Mouse (Mus musculus) stomach, postnatal 0 days (tissue): ENCODE measurements around the gene Dnaaf5. TPM values are rescaled to one million over a fixed set of nuclear protein-coding genes. Genes with fewer than 3 reads are reported as not detected.

ENCODE experiments used
- ATAC-seq: fragments of 200-750 bp; cut with Nextera tagmentation; 2 replicates; pipeline ENCODE4 v1.8.0; 2017; ENCODE audit not compliant: low FRiP score, low TSS enrichment
- DNase-seq: peaks from one replicate; pipeline ENCODE4 v3.0.0-alpha.2; 2016; ENCODE audit warnings: low spot score
- H3K27ac ChIP-seq: fragments of 300-500 bp; sonication (generic); replicated peaks from 2 replicates; pipeline ENCODE4 v1.5.1; 2014; ENCODE audit warnings: mild to moderate bottlenecking, control low read depth
- H3K27me3 ChIP-seq: fragments of 300-500 bp; sonication (generic); 2 replicates; pipeline ENCODE4 v1.6.1; 2014; ENCODE audit warnings: low read length; ENCODE audit not compliant: control insufficient read depth, insufficient read depth
- H3K36me3 ChIP-seq: fragments of 300-500 bp; sonication (generic); 2 replicates; pipeline ENCODE4 v1.6.1; 2014; ENCODE audit warnings: low read length, mixed read lengths; ENCODE audit not compliant: control insufficient read depth, insufficient read depth
- H3K4me1 ChIP-seq: fragments of 300-500 bp; sonication (generic); replicated peaks from 2 replicates; pipeline ENCODE4 v1.6.1; 2014; ENCODE audit warnings: antibody characterized with exemption; ENCODE audit not compliant: control insufficient read depth, insufficient read depth
- H3K4me2 ChIP-seq: fragments of 300-500 bp; sonication (generic); replicated peaks from 2 replicates; pipeline ENCODE4 v1.6.1; 2014; ENCODE audit warnings: low read depth, mild to moderate bottlenecking, control low read depth, moderate library complexity
- H3K4me3 ChIP-seq: fragments of 300-500 bp; sonication (generic); 2 replicates; pipeline ENCODE4 v1.5.1; 2014; ENCODE audit warnings: low read depth, low read length, control low read depth
- H3K9ac ChIP-seq: fragments of 300-500 bp; sonication (generic); 2 replicates; pipeline ENCODE4 v1.6.1; 2014; ENCODE audit warnings: mild to moderate bottlenecking, low read length, control low read depth, mixed read lengths
- H3K9me3 ChIP-seq: fragments of 300-500 bp; sonication (generic); 2 replicates; pipeline ENCODE4 v1.6.1; 2016; ENCODE audit warnings: low read length; ENCODE audit not compliant: control insufficient read depth
- CTCF ChIP-seq: IDR thresholded peaks from 2 replicates; pipeline ENCODE4 v1.5.1; 2016; ENCODE audit warnings: antibody characterized with exemption, low read depth, mild to moderate bottlenecking, moderate library complexity
- EP300 ChIP-seq: optimal IDR thresholded peaks from 2 replicates; pipeline ENCODE3; 2016; ENCODE audit warnings: antibody characterized with exemption
- WGBS: fragments of 180-500 bp; shearing (Covaris S2); extraction: QIAGEN DNeasy Blood & Tissue Kit; methylation state at CpG from one replicate; pipeline ENCODE4 v1.1.7; 2014; 5-methylcytosine and 5-hydroxymethylcytosine counted together
- polyA plus RNA-seq: library from polyadenylated mRNA; unstranded; fragments of >200 nt; fragmentation: Nextera tagmentation; extraction: Ambion mirVana; gene quantifications from 2 replicates; pipeline ENCODE4 v1.2.1, GENCODE M21; 2015

The Dnaaf5 gene
- polyA plus RNA-seq, 1 experiment from 2014 or later = 1.9 TPM

GRCm38 (mm10) chr5:139174556-139175547, 24.8 kb downstream of the Dnaaf5 start:
- Histone ChIP-seq H3K9ac (no peak overlapping the region), H3K4me2 (no peak overlapping the region), H3K27me3 (no peaks in the 10 kb centered on the region), H3K9me3 (no peaks in the 10 kb centered on the region), H3K36me3 (no peaks in the 10 kb centered on the region; the same call in 1 of the 2 replicates), H3K4me3 (no peak overlapping the region), H3K27ac (no peak overlapping the region), H3K4me1 (no peaks in the 10 kb centered on the region)
- ATAC-seq (no peak), DNase-seq (peak; percentile 22)
- TF ChIP-seq EP300 (no peak), CTCF (no peak)
- 49% methylated on average over 9 of the region's 10 CpGs for WGBS

- Histone ChIP-seq H3K4me1 (no peaks in the 10 kb centered on the region), H3K36me3 (peaks cover 3% of the 10 kb centered on the region), H3K9ac (no peak overlapping the region), H3K4me3 (no peak overlapping the region), H3K27me3 (no peaks in the 10 kb centered on the region), H3K9me3 (no peaks in the 10 kb centered on the region), H3K4me2 (no peak overlapping the region), H3K27ac (no peak overlapping the region)
- ATAC-seq (peak; percentile 84), DNase-seq (peak; percentile 85)
- WGBS = 26% methylated on average over 11 of the region's 11 CpGs
- TF ChIP-seq CTCF (peak; percentile 96), EP300 (no peak)
These were observed 29.0 kb downstream of the Dnaaf5 start for GRCm38 (mm10) chr5:139178895-139179631.

GRCm38 (mm10) chr5:139183131-139183530, 33.1 kb downstream of the Dnaaf5 start:
- Histone ChIP-seq H3K4me1 (no peaks in the 10 kb centered on the region), H3K27ac (no peak overlapping the region), H3K4me2 (no peak overlapping the region), H3K4me3 (no peak overlapping the region), H3K9ac (no peak overlapping the region), H3K27me3 (no peaks in the 10 kb centered on the region), H3K36me3 (peaks cover 10% of the 10 kb centered on the region), H3K9me3 (no peaks in the 10 kb centered on the region)
- ATAC-seq = no peak
- TF ChIP-seq EP300 = no peak
- no peak for TF ChIP-seq CTCF
- no peak for DNase-seq
- 85% methylated on average over 2 of the region's 2 CpGs for WGBS

- ATAC-seq (no peak), DNase-seq (no peak)
- Histone ChIP-seq H3K4me1 (no peaks in the 10 kb centered on the region), H3K36me3 (peaks cover 10% of the 10 kb centered on the region), H3K27ac (no peak overlapping the region), H3K27me3 (no peaks in the 10 kb centered on the region), H3K9me3 (no peaks in the 10 kb centered on the region), H3K9ac (no peak overlapping the region), H3K4me3 (no peak overlapping the region), H3K4me2 (no peak overlapping the region)
- 90% methylated on average over 9 of the region's 9 CpGs for WGBS
- TF ChIP-seq CTCF (no peak), EP300 (no peak)
These were observed 33.6 kb downstream of the Dnaaf5 start for GRCm38 (mm10) chr5:139183601-139184000.

GRCm38 (mm10) chr5:139184897-139185296, 34.9 kb downstream of the Dnaaf5 start:
- Histone ChIP-seq H3K9me3 (no peaks in the 10 kb centered on the region), H3K27me3 (no peaks in the 10 kb centered on the region), H3K4me1 (no peaks in the 10 kb centered on the region), H3K27ac (no peak overlapping the region), H3K9ac (no peak overlapping the region), H3K36me3 (peaks cover 10% of the 10 kb centered on the region), H3K4me3 (no peak overlapping the region), H3K4me2 (no peak overlapping the region)
- ATAC-seq = no peak
- no peak for DNase-seq
- WGBS = 81% methylated on average over 4 of the region's 4 CpGs
- TF ChIP-seq CTCF (no peak), EP300 (no peak)
